Mouse (Mus musculus) kidney, adult 2 months (tissue): ENCODE data around the gene A730071L15Rik. TPM values are rescaled to one million over a fixed set of nuclear protein-coding genes. Genes with fewer than 3 reads are reported as not detected.

ENCODE experiments used
- DNase-seq: peaks from one replicate; pipeline ENCODE4 v3.0.0; 2021
- H3K27ac ChIP-seq: fragments of 200-500 bp; 2 replicates; pipeline ENCODE4 v1.5.1; 2012; ENCODE audit warnings: low read depth, low read length, control low read depth, inconsistent platforms; ENCODE audit not compliant: insufficient read depth
- H3K27me3 ChIP-seq: fragments of 200-500 bp; replicated peaks from 2 replicates; pipeline ENCODE4 v1.6.1; 2012; ENCODE audit warnings: mild to moderate bottlenecking, moderate library complexity, low read length, inconsistent platforms; ENCODE audit not compliant: control insufficient read depth, insufficient read depth
- H3K36me3 ChIP-seq: fragments of 200-500 bp; 2 replicates; pipeline ENCODE4 v1.6.1; 2012; ENCODE audit warnings: mild to moderate bottlenecking, moderate library complexity, low read length, inconsistent platforms; ENCODE audit not compliant: control insufficient read depth, insufficient read depth
- H3K4me1 ChIP-seq: fragments of 200-500 bp; 2 replicates; pipeline ENCODE4 v1.6.1; 2011; ENCODE audit warnings: low read length; ENCODE audit not compliant: control insufficient read depth, insufficient read depth
- H3K4me3 ChIP-seq: fragments of 200-500 bp; 2 replicates; pipeline ENCODE4 v1.5.1; 2011; ENCODE audit warnings: mild to moderate bottlenecking, low read depth, low read length, control low read depth; ENCODE audit not compliant: insufficient read depth
- CTCF ChIP-seq: fragments of 200-500 bp; conservative IDR thresholded peaks from 2 replicates; pipeline ENCODE4 v1.5.1; 2011; ENCODE audit warnings: low read depth, mild to moderate bottlenecking, control low read depth, low read length, moderate library complexity, mixed read lengths; ENCODE audit not compliant: insufficient read depth, insufficient read length
- POLR2A ChIP-seq: fragments of 200-500 bp; IDR thresholded peaks from one replicate; pipeline ENCODE4 v1.6.1; 2011; ENCODE audit warnings: low read depth, low read length, control low read depth
- WGBS: fragments of 180-500 bp; shearing (Covaris S2); methylation state at CpG from one replicate; pipeline ENCODE4 v1.1.7; 2018; 5-methylcytosine and 5-hydroxymethylcytosine counted together
- polyA plus RNA-seq: library from polyadenylated mRNA; depleted of rRNA; stranded (reverse); fragments of >200 nt; gene quantifications from 2 replicates; pipeline ENCODE4 v1.2.3, GENCODE M21; 2012

Gene A730071L15Rik
- polyA plus RNA-seq, 1 experiment, result 0.20 TPM

DNA sequence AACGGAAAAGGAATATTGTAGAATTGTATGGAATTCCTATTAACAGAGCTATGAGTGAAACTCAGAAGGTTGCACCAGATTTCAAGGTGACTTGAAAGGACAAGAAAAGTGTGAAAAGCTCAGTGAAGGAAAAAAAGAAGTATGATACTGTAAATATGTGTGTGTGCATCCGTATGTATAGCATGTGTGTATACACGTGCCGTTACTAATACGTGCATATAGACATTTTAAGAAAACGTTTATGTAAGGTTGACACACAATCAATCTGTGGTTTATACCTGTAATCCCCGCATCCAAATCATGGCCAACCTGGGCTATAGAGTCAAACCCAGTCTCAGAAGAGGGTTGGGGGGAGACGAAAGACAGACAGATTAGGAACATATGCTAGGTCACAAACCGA is 741 bp downstream of the A730071L15Rik start:
- H3K27ac ChIP-seq, result peak overlapping the region; percentile 96
- H3K36me3 ChIP-seq, result no peaks in the 10 kb centered on the region
- WGBS, result 22% methylated on average over 9 of the region's 9 CpGs
- H3K4me1 ChIP-seq, result peaks cover 10% of the 10 kb centered on the region
- no peak for TF ChIP-seq POLR2A
- no peak for TF ChIP-seq CTCF
- no peaks in the 10 kb centered on the region for H3K27me3 ChIP-seq
- peak overlapping the region; percentile 74 for H3K4me3 ChIP-seq
- DNase-seq, result no peak

DNA sequence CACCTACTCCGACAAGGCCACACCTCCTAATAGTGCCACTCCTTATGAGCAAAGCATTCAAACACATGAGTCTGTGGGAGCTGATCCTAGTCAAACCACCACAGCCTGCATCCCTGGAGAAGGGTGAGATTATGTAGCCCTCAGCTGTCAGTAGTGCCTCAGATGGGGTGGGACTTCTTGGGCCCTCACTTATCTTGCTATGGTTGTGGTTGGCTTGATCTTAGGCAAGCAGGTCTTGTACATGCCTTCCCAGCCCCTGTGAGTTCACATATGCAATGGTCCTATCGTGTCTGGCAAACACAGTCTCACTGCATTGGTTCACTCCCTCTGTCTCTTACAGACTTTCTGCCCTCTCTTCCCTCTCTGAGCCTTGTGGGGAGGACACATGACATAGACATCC is 7.3 kb downstream of the A730071L15Rik start:
- Histone ChIP-seq H3K36me3 (no peaks in the 10 kb centered on the region), H3K4me3 (no peak overlapping the region), H3K27me3 (no peaks in the 10 kb centered on the region), H3K27ac (no peak overlapping the region), H3K4me1 (no peaks in the 10 kb centered on the region)
- DNase-seq, result no peak
- WGBS, result 81% methylated on average over 2 of the region's 2 CpGs
- TF ChIP-seq CTCF, result no peak
- TF ChIP-seq POLR2A, result no peak

- no peaks in the 10 kb centered on the region for H3K4me1 ChIP-seq
- 90% methylated on average over 1 of the region's 1 CpGs for WGBS
- H3K36me3 ChIP-seq, result no peaks in the 10 kb centered on the region
- no peak overlapping the region for H3K27ac ChIP-seq
- no peaks in the 10 kb centered on the region for H3K27me3 ChIP-seq
- TF ChIP-seq CTCF, result no peak
- TF ChIP-seq POLR2A, result no peak
- no peak for DNase-seq
- no peak overlapping the region for H3K4me3 ChIP-seq
These were observed 8.3 kb downstream of the A730071L15Rik start for GRCm38 (mm10) chr11:6208158-6208557.

- no peak overlapping the region for H3K27ac ChIP-seq
- TF ChIP-seq POLR2A (no peak), CTCF (no peak)
- no peaks in the 10 kb centered on the region for H3K4me1 ChIP-seq
- DNase-seq, result no peak
- no peaks in the 10 kb centered on the region for H3K27me3 ChIP-seq
- no peaks in the 10 kb centered on the region for H3K36me3 ChIP-seq
- WGBS, result 47% methylated on average over 3 of the region's 3 CpGs
- H3K4me3 ChIP-seq, result no peak overlapping the region
These were observed 17.0 kb downstream of the A730071L15Rik start for GRCm38 (mm10) chr11:6216834-6217233.

- TF ChIP-seq POLR2A (no peak), CTCF (no peak)
These were observed 18.5 kb downstream of the A730071L15Rik start for GRCm38 (mm10) chr11:6218189-6218896.

GRCm38 (mm10) chr11:6219967-6220366 is 20.1 kb downstream of the A730071L15Rik start:
- 57% methylated on average over 6 of the region's 6 CpGs for WGBS
- TF ChIP-seq CTCF (no peak), POLR2A (no peak)
- DNase-seq, result peak; percentile 16
- Histone ChIP-seq H3K4me3 (no peak overlapping the region), H3K36me3 (no peaks in the 10 kb centered on the region), H3K4me1 (no peaks in the 10 kb centered on the region), H3K27ac (no peak overlapping the region), H3K27me3 (no peaks in the 10 kb centered on the region)

More at GRCm38 (mm10) chr11:6218189-6218896, 18.5 kb downstream of the A730071L15Rik start:
- 77% methylated on average over 11 of the region's 11 CpGs for WGBS
- H3K4me3 ChIP-seq, result no peak overlapping the region
- H3K4me1 ChIP-seq, result no peaks in the 10 kb centered on the region
- no peak for DNase-seq
- H3K36me3 ChIP-seq, result no peaks in the 10 kb centered on the region
- no peak overlapping the region for H3K27ac ChIP-seq
- H3K27me3 ChIP-seq, result no peaks in the 10 kb centered on the region

GRCm38 (mm10) chr11:6222187-6222586 is 22.4 kb downstream of the A730071L15Rik start:
- Histone ChIP-seq H3K4me3 (no peak overlapping the region), H3K27ac (no peak overlapping the region), H3K27me3 (no peaks in the 10 kb centered on the region), H3K36me3 (no peaks in the 10 kb centered on the region), H3K4me1 (no peaks in the 10 kb centered on the region)
- no peak for DNase-seq
- TF ChIP-seq CTCF, result no peak
- 95% methylated on average over 10 of the region's 10 CpGs for WGBS
